Mouse (Mus musculus) ES-Bruce4 (cell line): ENCODE data around the gene Adarb2.

ENCODE experiments used
- CTCF ChIP-seq: IDR thresholded peaks from one replicate; pipeline ENCODE4 v1.8.1; 2011; ENCODE audit warnings: low read depth, low read length
- POLR2A ChIP-seq: IDR thresholded peaks from one replicate; pipeline ENCODE4 v1.8.1; 2011; ENCODE audit warnings: low read length; ENCODE audit not compliant: insufficient read depth

DNA sequence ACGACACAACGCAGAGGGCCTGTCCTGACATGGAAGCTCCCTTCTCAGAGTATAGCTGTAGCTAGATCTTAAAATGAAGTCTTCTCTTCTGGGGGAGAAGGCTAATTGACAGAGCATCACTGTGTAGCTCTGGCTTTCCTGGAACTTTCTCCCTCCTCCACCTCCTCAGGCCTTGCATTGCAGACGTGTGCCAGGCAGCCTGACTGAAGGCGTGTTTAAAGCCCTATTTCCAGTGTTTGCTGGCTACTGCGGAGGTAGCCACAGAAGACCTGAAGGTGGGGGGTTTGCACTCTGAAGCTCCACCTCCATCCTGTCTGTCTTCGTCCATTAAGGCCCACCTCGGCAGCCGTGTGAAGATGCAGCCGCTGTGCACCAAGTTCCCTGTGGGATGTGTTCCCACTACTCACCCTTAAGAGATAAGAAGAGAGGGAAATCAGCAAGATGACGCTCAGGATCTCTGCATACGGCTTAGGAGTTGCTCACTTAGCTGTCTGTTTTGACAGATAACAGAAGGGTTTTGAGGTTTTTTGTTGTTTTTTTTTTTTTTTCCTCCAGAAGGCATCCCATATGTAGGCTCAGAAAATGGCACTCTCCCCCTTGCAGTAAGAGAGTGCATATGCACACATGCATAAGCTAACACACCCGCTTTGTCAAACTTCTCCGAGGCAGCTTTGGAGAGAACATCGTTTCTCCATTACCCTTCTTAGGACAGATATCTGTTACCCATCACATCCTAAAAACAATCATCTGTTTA, 581.8 kb downstream of the Adarb2 start:
- no peak for TF ChIP-seq CTCF
- no peak for TF ChIP-seq POLR2A
